Mouse (Mus musculus) 416B (cell line): ENCODE data around the gene Tuft1.
"Not testable (repeated sequence)": the region's sequence is repeated elsewhere in the genome, so short reads cannot be mapped to it uniquely, and the experiment has no call there.

ENCODE experiments used
- DNase-seq: peaks from one replicate; pipeline ENCODE4 v3.0.0; 2011; ENCODE audit warnings: low read depth

The Tuft1 gene

DNA sequence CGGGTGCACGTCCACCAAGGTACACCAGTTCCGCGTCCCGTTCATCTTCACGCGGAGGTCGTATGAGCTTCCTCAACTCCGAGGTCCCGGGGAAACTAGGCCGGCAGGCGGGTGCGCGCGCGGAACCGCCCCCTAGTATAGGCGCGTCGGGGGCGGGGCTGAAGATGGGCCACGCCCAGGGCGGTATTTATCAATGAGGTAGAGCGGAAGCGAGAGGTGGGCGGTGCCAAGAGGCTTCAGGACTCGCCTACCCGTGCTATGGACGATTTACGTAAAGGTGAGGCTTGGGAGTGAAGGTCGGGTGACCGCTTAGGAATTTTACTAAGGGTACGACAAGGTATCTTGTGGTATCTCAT, at the start of gene Tuft1:
Tuft1 (minus strand) TSS at position 133 of the 356 bp plus-strand sequence.
- DNase-seq = not testable (repeated sequence)

DNA sequence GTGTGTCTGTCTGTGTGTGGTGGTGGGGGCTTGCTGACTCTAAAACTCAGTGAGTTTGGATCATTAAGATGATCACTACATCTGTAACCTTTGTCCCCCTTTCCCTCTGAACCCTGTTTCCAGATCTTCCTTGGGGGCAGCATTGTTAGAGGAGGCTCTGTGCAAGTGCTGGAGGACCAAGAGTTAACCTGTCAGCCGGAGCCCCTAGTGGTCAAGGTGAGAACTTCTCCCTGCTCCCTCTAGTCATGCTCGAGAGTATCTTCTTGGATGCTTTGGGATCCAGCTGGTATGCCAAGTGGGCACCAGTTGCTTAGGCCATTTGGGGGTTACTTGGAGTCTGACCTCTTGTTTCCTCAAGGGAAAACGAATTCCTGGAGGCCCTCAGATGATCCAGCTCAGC, 44.7 kb upstream of the Tuft1 start:
- not testable (repeated sequence) for DNase-seq

DNA sequence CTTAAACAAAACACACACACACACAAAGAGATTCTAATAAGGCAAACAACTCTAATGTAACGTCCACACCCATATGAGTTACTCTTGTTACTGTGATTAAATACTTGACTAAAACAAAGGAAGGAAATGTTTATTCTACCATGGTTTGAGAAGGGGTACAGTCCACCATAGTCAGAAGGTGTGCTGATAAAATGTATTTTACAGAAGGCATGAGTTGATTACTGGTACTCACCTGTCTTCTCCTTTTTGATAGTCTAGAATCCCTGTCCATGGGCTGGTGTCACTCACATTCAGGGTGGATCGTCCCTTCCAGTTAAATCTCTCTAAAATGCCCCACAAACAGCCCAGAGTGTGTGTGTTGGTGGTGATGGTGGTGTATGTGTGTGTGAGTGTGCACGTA, 44.2 kb upstream of the Tuft1 start:
- DNase-seq = no peak

DNA sequence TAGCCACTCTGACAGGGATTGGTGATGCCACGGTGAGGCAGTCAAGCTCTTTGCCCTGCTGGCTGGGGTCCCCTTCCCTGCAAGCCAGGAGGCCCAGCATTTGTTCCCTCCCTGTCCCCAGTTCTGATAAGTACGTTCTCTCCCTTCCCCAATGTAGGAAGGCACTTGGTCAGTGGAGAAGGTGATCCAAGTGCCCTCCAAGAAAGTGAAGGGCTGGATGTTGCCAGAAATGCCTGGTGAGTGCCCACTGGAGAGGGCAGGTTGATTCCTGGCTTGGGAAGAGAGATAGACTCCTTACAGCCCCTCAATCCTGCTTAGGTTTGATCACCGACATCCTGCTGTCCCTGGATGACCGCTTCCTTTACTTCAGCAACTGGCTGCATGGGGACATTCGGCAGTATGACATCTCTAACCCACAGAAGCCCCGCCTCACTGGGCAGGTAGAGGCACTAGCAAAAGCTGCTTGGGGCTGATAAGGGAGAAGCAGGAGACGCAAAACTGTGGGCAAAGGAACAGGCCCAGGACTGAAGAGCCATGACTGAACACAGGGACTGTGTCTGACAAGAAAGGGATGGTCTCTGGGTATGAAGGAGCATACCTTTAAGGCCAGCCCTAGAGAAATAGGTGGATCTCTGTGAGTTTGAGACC, 43.6 kb upstream of the Tuft1 start:
- DNase-seq = not testable (repeated sequence)

DNA sequence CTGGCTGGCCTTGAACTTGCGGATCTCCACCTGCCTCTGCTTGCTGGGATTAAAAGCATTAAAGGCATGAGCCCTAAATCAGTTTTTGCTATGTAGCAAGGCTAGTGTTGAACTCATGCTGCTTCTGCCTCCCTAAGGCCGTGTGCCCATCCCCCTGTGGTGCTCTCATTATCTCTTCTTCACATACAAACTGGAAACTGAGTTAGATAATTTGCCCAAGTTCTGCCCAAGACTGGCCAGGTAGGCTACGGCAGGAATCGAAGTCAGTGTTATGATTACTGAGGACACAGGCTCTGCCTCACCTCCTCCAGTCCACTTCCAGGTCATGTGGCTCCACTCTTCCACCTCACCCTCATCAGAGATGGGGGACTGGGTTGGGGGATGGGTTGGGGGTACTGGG, 37.6 kb upstream of the Tuft1 start:
- not testable (repeated sequence) for DNase-seq

DNA sequence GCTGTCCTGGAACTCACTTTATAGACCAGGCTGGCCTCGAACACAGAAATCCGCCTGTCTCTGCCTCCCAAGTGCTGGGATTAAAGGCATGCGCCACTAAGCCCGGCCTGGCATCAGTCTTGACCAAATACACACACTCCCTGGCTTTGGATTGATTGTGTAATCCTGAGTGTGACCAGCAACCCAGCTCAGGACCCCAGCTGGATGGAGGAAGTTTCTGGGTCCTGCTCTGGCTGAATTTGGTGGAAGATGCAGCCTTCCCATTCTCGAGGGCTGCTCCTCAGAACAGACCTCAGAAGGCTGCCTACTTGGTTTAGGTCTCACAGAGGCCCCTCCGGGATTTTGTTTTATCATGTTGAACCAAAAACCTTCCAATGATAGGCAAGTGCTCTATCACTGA, 36.9 kb upstream of the Tuft1 start:
- not testable (repeated sequence) for DNase-seq

DNA sequence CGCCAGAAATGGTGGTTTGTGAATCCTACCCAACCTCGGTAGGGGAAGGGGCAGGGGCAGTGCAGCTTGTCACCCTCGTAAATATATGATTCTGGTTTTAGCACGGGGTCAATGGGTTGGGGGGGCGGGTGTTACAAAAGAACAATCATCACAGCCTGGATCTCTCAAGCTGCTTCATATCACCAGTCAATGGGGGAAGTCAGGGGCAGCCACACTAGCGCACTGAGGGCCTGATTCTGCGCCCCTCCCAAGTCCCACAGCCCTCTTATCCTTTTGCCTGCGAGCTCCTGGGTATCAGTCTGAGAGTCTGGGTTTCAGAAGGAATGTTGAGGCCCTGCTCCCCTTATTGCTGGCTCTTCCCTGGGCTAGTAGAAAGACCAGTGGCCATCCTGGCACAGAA, 35.2 kb upstream of the Tuft1 start:
- not testable (repeated sequence) for DNase-seq

DNA sequence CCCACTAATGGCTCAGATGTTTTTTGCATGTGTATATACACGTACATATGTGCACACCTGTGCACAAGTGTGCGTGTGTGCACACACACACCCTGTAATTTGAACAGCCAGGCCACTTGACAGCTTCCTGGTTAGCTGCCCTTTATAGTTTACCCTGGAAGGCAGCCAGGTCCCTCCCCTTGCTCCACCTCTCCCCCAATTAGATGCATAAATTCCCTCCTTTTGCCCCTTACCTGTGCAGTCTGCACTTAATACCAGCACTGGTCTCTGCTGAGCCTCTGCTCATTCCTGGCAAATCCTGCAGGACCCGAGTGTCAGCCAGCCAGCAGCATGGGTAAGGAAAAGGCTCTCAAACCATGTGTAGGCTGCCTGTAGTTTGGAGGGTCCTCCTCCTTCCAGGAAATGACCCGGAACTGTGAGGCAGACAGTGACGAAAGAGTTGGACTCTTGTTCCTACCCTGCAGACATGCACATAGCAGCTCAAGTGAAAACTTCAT, 34.7 kb upstream of the Tuft1 start, which contains the start of gene Selenbp2:
Selenbp2 (plus strand) TSS at position 228 of the 497 bp plus-strand sequence.
- no peak for DNase-seq

DNA sequence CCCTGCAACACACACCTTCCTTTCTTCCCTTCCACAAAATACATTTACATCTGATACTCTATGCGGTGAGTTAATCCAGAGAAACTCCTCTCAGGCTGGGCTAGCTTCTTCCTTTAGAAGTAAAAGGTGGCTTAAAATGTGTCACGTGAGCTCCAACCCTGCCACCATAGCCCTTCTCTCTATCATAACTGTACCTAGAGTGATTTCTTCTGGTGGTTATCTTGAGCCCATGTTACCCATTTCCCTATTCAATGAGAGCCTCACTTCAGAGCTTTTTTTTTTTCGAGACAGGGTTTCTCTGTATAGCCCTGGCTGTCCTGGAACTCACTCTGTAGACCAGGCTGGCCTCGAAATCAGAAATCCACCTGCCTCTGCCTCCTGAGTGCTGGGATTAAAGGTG, 33.0 kb upstream of the Tuft1 start:
- not testable (repeated sequence) for DNase-seq

DNA sequence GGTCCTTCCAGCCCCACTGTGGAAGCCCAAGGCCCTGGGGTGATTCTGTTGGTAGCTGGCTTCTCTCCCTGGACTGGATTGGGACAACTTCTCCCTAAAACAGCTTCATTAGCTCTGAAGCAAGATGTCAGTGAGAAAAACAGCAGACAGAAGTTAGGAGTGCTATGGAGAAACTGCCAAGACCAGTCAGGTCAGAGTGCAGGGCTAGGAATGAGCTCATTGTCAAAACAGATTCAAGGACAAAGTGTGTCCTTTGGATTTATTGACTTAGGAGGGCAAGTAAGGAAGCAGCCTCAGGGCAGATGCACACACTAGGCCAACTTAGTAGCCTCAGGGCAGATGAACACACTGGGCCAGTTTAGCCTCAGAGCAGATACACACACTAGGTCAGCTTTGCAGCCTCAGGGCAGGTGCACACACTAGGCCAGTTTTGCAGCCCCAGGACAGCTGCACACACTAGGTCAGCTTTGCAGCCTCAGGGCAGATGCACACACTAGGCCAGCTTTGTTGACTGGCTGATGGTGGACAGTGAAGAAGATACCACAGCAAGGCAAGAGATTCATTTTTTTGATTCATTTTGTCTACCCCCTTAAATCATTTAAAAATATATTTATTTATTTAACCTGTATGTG, 32.1 kb upstream of the Tuft1 start:
- no peak for DNase-seq

DNA sequence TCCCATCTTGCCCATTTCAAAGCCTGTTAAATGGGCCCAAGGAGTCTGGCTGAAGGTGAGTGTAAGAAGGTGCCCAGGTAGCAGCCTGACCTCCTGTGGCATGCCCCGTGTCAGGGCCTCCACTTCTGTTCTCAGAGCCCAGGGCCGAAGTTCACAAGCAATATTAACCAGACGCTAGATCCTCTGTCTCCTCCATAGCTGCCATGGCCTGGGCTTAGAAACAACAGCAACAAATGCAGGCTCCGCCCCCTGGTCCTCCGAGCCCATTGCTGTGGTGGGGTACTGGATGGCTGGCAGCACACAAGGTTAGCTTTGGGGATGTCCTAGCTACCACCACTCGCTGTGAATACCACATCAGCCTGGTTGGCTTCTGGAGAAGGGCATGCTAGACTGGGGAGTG, 31.5 kb upstream of the Tuft1 start:
- DNase-seq = not testable (repeated sequence)

DNA sequence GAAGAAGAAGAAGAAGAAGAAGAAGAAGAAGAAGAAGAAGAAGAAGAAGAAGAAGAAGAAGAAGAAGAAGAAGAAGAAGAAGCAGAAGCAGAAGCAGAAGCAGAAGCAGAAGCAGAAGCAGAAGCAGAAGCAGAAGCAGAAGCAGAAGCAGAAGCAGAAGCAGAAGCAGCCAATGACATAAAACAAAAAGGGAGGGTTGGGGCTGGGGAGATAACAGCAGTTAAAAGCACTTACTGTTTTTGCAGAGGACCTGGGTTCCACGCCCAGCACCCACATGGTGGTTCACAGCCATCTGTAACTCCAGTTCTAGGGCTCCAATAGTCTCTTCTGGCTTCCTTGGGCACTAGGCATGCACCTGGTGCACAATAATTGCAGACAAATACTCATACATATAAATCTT, 30.5 kb upstream of the Tuft1 start:
- not testable (repeated sequence) for DNase-seq

DNA sequence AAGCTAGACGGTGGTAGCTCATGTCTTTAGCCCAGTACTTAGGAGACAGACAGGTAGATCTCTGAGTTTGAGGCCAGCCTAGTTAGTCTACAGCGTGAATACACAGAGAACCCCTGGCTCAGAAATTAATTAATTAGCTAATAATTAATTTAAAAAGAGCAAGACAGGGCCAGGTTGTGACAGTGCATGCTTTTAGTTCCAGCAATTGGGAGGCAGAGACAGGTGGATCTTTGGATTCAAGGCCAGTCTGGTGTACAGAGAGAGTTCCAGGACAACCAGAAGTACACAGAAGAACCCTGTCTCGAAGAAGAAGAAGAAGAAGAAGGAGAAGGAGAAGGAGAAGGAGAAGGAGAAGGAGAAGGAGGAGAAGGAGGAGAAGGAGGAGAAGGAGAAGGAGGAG, 30.0 kb upstream of the Tuft1 start:
- DNase-seq = not testable (repeated sequence)

DNA sequence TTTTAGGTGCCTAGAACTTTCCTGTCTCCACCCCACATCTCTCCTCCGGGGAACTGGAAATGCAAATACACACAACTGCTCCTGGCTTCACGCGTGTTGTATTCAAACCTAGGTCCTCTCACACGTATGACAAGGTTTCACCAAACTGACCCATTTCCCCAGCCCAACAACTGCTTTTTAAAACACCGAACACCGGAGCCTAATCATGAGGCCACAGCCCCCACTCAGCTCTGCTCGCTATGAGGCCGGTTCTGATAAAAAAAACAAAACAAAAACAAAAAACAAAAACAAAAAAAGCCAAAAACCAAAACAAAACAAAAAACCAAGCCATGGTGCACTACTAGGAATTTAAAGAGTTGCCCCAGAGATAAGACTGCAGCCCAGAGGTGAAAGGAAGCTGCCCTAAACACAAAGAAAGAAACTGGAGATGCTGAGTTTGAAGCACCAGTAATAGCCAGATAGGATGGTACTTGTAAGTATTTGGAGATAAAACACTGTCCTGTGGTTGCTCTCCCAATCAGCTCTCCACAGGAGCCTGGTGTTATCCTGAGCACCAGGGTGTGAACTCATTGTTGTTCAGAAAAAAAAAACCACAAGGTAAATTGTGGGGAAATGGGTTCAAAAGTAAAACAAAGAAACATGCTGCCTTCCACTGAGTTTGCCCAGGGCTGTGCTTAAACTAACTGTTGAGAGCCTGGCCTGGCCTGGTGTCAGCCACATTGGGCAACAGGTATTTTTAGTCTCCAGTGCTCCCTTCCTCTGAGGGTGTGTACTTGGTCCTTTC, 27.5 kb upstream of the Tuft1 start:
- not testable (repeated sequence) for DNase-seq

DNA sequence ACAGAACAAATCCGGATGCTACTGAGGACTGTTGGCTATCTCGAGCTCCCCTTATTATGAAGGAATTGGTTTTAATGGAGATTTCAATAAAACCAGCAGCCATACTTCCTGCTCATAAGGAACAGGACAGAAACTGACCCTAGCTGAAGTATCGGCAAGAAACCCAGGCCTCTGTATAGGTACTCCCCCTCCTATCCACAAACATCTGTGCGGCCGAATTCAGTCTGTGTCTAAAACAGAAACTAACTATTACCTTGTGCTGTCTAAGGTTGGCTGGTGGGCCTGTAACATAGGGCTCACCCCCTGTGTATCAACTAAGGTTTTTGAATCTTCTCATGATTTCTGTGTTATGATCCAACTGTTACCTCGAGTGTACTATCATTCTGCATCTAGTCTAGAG, 25.0 kb upstream of the Tuft1 start:
- no peak for DNase-seq

DNA sequence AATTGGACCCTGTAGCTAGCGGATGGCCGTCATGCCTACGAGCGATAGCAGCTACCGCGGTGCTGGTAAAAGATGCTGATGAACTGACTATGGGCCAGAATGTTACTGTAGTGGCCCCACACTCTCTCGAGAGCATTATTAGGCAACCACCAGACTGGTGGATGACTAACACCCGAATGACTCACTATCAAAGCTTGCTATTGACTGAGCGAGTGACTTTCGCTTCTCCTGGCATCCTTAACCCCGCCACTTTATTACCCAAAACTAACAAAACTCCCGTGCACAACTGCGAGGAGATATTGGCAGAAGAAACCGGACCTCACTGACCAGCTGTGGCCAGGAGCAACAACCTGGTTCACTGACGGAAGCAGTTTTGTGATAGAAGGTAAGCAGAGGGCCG, 22.1 kb upstream of the Tuft1 start:
- DNase-seq = peak; percentile 90

DNA sequence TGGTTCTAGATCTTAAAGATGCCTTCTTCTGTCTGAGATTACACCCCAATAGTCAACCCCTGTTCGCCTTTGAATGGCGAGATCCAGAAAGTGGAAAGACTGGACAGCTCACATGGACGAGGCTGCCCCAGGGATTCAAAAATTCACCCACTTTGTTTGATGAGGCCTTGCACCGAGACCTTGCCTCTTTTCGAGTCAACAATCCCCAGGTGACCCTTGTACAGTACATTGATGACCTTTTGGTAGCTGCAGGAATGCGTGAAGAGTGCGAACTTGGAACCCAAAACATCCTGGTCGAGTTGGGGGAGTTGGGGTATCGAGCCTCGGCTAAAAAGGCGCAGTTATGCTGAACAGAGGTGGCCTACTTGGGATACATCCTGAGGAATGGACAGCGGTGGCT, 21.4 kb upstream of the Tuft1 start:
- DNase-seq = not testable (repeated sequence)

DNA sequence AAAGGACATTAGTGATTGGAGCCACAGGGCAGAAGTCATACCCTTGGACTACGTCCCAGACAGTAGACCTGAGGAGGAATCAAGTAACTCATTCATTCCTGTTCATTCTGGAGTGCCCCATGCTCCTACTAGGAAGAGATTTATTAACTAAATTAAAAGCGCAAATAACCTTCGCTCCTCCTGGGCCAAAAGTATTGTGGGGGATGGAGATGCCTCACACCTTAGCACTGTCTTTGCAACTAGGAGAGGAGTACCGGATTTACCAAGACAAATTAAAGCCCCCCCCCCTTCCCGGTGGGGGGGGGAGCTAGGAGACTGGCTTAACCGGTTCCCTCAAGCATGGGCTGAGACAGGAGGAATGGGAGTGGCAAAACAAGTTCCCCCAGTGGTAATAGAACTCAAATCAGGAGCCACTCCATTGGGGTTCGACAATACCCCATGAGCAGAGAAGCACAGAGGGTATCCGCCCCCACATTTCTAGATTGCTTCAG, 20.7 kb upstream of the Tuft1 start:
- DNase-seq = no peak

DNA sequence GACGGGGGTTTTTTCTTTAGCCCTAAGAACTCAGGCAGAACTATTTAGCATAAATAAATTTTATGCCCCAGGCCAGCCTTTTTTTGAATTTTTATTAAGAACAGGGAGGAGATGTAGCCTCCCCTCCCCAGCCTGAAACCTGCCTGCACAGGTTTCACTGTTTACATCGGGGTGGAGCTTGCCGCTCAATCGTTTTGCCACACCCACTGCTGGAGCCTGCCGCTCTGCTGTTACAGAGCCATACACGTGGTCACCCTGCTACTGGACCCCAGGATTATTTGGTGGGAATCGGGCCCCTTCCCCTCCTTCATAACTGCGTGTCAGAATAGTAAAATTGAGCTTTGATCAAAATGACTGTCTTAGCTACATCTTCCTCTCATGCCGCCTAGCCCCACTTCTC, 16.4 kb upstream of the Tuft1 start:
- not testable (repeated sequence) for DNase-seq

DNA sequence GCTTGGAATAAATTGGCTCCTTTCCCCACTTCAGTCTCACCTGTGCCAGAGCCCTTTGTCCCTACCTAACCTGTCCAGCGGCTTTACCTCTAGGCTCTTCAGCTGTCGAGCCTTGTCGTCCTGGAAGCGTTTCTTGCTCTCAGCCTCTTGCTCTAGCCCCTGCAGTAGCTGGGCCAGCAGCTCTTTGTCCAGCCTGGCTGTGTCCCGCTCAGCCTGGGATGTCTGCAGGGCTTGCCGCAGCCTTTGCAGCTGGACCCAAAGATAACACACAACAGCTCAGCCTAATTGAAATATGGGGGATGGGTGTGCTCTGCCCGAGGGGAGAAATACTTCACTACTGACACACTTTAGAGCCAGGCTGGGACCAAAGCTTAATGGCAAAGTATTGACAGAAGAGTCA, 7.2 kb upstream of the Tuft1 start:
- not testable (repeated sequence) for DNase-seq

DNA sequence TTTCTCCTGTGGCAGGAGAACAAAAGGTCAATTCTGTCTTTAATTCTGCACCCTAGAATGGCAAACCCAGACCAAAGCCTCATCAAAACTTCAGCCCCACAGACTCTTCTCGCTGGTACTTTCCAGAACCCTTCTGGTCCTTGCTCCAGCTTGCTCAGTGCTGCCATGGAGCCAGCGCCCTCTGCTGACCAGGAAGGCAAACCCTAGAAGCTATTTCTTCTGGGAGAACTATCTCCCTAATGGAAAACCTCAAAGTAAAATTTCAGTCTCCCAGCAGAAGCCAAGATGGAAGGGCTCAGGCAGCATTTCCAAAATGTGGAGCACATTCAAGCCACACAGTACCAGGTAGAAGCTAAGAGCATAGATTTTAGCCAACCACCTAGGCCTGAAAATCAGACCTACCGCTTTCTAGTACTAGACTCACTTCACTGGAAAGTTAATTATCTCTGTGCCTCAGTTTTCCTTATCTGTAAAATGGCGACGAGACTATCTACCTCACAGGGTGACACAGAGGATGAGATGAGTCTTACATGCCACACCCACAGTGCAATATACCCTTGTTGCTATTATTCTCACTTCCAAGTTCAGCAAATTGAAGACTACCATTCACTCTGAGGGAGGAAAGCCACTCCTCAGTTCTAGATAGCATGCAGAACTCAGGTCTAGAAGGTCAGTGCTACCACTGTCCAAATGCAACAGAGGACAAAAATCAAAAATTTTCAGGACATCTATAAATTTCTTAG, 6.6 kb upstream of the Tuft1 start:
- DNase-seq = not testable (repeated sequence)

DNA sequence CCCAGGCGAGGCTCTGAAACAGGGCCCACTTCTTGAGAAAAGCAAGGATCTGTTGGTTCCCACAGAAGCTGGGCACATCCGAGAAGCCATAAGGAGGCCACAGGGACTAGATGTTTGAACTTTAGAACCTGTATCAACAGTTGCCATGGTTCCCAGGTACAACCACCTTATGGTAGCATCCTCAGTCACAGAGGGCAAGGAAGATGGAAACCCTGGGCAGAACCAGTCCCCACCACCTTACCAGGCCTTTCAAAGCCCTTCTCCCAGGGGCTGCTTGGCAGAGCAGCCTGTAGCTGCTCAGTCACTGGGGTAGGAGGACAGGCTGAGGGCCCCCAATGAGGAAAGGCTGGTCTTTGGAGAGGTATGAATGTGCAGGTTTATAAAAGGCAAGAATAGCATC, 2.2 kb upstream of the Tuft1 start:
- not testable (repeated sequence) for DNase-seq
